Mouse (Mus musculus) brain, embryonic 14.5 days (tissue): ENCODE data around the gene Siae. TPM values are rescaled to one million over a fixed set of nuclear protein-coding genes. Genes with fewer than 3 reads are reported as not detected.

ENCODE experiments used
- DNase-seq: peaks from one replicate; pipeline ENCODE4 v3.0.0-alpha.2; 2011; ENCODE audit warnings: low read depth
- CTCF ChIP-seq: fragments of 200-500 bp; IDR thresholded peaks from 2 replicates; pipeline ENCODE4 v1.5.1; 2012; ENCODE audit warnings: inconsistent platforms, mild to moderate bottlenecking, moderate library complexity, borderline replicate concordance; ENCODE audit not compliant: insufficient read depth, insufficient read length; ENCODE audit errors: extremely low read depth
- POLR2A ChIP-seq: fragments of 200-500 bp; IDR thresholded peaks from 2 replicates; pipeline ENCODE4 v1.6.1; 2012; ENCODE audit warnings: mild to moderate bottlenecking, inconsistent platforms, borderline replicate concordance; ENCODE audit not compliant: poor library complexity, insufficient read depth, insufficient read length, severe bottlenecking; ENCODE audit errors: extremely low read depth
- polyA plus RNA-seq: library from polyadenylated mRNA; depleted of rRNA; stranded (reverse); fragments of >200 nt; gene quantifications from 2 replicates; pipeline ENCODE4 v1.2.3, GENCODE M21; 2012

Siae gene
- polyA plus RNA-seq, 1 experiment: 7.8 TPM

GRCm38 (mm10) chr9:37556366-37556765 is 868 bp downstream of the Siae start:
- TF ChIP-seq POLR2A: no peak
- no peak for DNase-seq

- no peak for DNase-seq
- TF ChIP-seq POLR2A: no peak
- no peak for TF ChIP-seq CTCF
Observed at GRCm38 (mm10) chr9:37560617-37561016, 5.1 kb downstream of the Siae start.

GRCm38 (mm10) chr9:37563805-37564204 is 8.3 kb downstream of the Siae start:
- DNase-seq: no peak
- no peak for TF ChIP-seq POLR2A
- TF ChIP-seq CTCF: no peak

- TF ChIP-seq POLR2A (no peak), CTCF (no peak)
Observed at GRCm38 (mm10) chr9:37567019-37567418, 11.5 kb downstream of the Siae start.

GRCm38 (mm10) chr9:37567454-37567853 is 12.0 kb downstream of the Siae start:
- TF ChIP-seq CTCF: no peak
- TF ChIP-seq POLR2A: no peak

More at GRCm38 (mm10) chr9:37567019-37567418, 11.5 kb downstream of the Siae start:
- DNase-seq: no peak

GRCm38 (mm10) chr9:37567892-37568604 is 12.6 kb downstream of the Siae start:
- TF ChIP-seq CTCF (no peak), POLR2A (no peak)
- no peak for DNase-seq

More at GRCm38 (mm10) chr9:37567454-37567853, 12.0 kb downstream of the Siae start:
- DNase-seq: no peak

- DNase-seq: no peak
- TF ChIP-seq CTCF (no peak), POLR2A (no peak)
Observed at GRCm38 (mm10) chr9:37568605-37569214, 13.2 kb downstream of the Siae start.

- no peak for TF ChIP-seq CTCF
- no peak for TF ChIP-seq POLR2A
- no peak for DNase-seq
Observed at GRCm38 (mm10) chr9:37569231-37569835, 13.8 kb downstream of the Siae start.

GRCm38 (mm10) chr9:37572204-37572876 is 16.8 kb downstream of the Siae start:
- TF ChIP-seq POLR2A: no peak
- TF ChIP-seq CTCF: no peak
- DNase-seq: no peak

- peak; percentile 79 for DNase-seq
- TF ChIP-seq CTCF (no peak), POLR2A (no peak)
Observed at GRCm38 (mm10) chr9:37576436-37576930, 21.0 kb downstream of the Siae start.

- no peak for DNase-seq
- TF ChIP-seq POLR2A (no peak), CTCF (no peak)
Observed at GRCm38 (mm10) chr9:37583594-37583993, 28.1 kb downstream of the Siae start.
